Mouse (Mus musculus) small intestine, adult 2 months (tissue): ENCODE results near the gene Lsamp.

Experiments used
- CTCF ChIP-seq: fragments of 200-500 bp; IDR thresholded peaks from 2 replicates; pipeline ENCODE4 v1.5.1; 2012; ENCODE audit warnings: low read depth, mild to moderate bottlenecking, control low read depth, inconsistent platforms, low read length, moderate library complexity, mixed read lengths; ENCODE audit not compliant: insufficient replicate concordance, insufficient read length; ENCODE audit errors: extremely low read depth
- POLR2A ChIP-seq: fragments of 200-500 bp; IDR thresholded peaks from 2 replicates; pipeline ENCODE4 v1.6.1; 2012; ENCODE audit warnings: low read depth, mild to moderate bottlenecking, control low read depth, inconsistent platforms, low read length, moderate library complexity

DNA sequence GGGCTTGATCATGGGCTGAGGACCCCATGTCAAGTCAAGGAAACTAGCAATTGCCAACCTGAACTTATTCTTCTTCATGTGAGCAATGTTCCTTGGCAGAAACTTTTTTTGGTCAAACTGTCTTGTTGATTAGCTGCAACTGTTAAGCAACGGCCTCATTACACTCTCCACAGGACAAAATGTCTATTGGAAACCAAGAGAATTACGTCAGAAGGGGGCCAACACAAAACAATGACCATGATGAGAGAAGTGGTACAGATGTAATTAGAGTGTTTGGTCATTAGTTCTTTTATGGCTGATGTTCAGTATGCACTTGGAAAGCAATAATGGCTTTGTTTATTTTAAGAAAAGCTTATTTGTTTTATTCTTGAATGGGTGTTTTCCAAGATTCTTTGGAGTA lies 989.9 kb downstream of the Lsamp start:
- TF ChIP-seq CTCF, result no peak
- no peak for TF ChIP-seq POLR2A
